Mouse (Mus musculus): ENCODE measurements around the gene Aurkb.

GRCm38 (mm10) chr11:69063413-69064201 is 18.2 kb downstream of the Aurkb start:
- TF ChIP-seq POLR2A (IDR thresholded peaks at IDR 0.05; ENCODE audit: low read depth, low read length) (no peak; the same call in 1 of the 2 replicates), CTCF (IDR thresholded peaks at IDR 0.05; ENCODE audit: borderline replicate concordance, insufficient read depth, low read length) (no peak)

Measured in embryonic fibroblast, embryonic 13.5 days (primary cell).